Mouse (Mus musculus) ovary, postnatal 36 days (tissue): ENCODE data around the gene Mettl22.
A peak's percentile ranks its signal among the peaks of the same experiment; 100 is the strongest.

Experiments
- DNase-seq: peaks from one replicate; pipeline ENCODE4 v3.0.0; 2022; ENCODE audit warnings: low spot score, mixed read lengths

Mettl22 gene

DNA sequence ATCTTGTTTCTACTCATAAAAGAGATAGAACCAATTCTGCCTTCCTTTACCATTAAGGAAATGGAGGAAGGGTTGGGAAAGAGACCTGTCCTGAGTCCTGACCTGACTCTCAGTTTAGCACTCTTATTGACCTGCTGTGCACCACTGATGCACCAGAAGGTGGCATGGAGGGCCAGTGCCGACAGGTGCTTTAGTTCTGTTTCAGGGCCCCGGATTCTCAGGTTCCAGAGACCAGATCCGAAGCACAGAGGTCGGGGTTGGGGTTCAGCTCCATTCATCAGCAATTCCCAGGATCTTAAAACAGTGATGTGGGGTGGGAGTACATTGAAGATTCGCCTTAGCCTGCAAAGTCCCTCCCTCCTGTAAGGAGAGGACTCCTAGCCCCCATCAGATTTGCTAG is 42.2 kb downstream of the Mettl22 start:
- no peak for DNase-seq

DNA sequence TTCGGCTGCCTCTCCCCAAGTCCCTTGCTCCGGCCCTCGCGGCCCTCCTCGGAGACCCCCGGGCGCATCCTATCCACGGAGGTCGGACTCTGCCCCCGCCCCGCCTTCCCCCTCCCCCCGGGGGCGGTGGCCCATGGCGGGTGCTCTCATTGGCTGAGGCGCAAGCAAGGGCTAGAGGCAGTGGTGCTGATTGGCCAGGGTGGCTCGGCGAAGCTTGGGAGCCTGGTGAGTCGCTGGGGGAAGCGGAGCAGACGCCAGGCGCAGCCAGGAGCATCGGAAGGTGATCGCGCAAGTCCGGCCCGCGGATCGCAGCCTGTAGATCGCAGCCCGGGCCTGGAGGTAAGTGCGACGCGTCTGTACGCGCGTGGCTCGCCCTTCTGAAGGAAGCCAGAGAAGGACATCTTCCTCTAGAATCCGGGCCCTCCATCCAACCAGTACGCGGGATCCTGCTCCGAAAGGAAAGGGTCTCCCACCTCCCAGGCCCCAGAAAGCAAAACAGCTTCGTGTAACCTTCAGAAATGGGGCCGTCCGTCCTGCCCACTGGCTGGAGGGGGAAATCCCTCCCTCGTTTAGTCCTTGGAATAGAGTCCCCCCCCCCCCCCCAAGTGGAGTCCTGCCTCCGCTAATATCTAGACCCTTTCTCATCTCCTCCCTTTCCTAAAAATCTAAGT is 42.8 kb downstream of the Mettl22 start, which contains the start of gene Abat:
Abat (plus strand) TSS at position 194 of the 671 bp plus-strand sequence.
- peak; percentile 95 for DNase-seq

DNA sequence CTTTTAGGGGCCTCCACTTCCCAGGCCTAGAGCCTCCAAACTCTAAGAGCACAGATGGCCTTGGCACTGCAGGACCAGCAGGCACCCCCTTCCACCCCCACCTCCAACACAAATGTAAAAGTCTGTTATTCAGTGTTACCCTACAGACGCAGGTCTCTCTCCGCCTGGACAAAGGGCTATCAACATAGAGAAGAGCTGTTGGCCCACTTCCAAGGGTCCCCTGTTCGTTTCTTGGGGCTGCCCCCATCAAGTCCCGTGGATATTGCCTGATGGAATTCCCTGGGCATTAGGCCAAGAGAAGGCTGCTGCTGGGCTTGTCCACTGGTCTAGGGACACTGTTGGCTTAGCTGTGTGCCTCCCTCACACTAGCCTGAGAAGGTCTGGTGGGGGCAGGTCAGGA is 43.6 kb downstream of the Mettl22 start:
- peak; percentile 19 for DNase-seq

DNA sequence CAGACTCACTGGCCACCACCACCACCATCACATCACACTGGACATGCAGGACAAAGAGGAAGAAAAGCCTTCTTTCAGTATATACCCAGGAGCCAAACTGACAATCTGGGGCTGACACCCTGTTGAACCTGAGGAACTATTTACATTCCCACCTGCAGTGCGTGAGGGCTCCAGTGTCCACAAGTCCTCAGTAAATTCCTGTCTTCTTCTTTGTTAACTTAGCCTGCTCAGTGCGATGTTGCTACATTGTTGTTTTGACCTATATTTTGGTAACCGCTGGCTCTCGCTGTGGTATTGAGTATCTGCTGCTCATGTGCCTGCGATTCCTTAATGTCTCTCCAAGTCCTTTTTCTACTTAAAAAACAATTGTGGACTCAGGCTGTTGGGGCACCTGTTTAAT is 49.9 kb downstream of the Mettl22 start:
- no peak for DNase-seq

DNA sequence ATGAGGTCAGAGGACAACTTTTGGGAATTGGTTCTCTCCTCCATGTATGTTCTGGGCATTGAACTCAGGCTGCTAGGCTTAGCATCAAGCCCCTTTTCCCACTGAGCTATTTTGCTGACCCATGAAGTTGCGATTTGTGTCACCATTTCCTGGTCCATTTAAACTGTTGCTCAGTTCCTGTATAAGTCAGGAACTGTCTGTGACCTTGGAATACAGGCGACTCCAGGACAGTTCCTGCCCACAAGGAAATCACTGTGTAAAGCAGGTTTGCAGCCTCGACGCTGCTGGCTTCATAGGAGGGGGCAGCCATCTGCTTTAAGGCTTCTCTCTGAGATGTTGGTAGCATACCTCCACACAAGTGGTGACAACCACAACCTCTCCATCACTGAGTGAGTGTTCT is 50.7 kb downstream of the Mettl22 start:
- DNase-seq, result no peak

DNA sequence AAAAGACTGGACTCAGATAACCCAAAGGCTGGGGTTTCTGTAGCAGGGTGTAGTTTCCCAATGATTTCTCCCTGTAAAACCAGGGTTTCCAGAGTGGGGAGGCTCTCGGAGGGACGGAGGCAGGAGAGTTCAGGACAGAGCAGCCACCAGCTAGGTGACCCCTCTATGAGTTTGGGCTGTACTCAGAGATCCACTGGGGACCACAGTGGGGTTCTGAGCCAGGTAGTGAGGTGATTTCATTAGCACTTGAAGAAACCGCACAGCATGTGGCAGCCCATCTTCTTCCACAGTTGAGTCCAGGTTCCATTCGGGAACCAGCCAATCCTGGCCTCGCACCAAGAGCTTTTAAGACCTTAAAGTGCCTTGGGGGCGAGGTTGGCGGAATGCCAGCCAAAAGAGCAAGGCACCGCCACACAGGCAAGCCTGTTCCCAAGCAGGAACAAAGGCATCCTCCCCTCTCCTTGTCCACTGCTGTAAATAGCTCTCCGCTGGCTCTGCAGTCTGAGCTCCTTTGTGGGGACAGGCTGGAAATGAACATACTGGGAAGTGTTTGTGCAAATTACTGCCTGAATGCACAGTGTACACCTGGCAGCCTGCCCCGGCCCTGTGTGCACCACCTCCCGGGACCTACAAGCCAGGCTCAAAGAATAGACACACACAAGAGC is 53.0 kb downstream of the Mettl22 start:
- peak; percentile 47 for DNase-seq

DNA sequence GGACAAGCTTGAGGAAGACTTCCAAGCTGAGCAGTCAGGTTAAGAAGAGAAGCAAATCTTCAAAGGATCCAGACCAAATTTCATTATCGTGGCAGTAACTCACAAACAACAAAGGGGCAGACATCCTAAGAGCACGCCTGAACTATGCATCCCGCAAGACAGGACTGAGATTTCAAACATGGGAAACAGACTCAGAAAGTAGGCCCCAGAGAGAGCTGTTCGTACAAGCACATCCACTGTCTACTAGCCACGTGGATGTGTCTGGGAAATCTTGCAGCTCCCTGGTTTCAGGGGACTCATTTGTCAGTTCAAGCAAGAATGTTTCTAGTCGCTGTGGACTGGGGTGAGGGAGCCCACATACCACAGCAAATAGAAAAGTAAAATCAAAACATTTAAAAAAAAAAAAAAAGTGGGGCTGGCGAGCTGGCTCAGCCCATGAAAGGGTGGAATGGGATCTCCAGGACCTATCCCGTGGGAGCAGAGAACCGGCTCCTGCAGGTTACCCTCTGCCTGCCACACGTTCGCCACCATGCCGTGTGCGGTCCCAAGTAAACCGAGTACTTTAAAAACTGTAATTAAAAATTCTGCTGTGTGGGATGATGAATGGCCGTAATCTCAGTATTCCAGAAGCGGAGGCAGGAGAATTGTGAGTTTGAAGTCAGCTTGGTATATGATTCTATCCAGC is 53.7 kb downstream of the Mettl22 start:
- no peak for DNase-seq

DNA sequence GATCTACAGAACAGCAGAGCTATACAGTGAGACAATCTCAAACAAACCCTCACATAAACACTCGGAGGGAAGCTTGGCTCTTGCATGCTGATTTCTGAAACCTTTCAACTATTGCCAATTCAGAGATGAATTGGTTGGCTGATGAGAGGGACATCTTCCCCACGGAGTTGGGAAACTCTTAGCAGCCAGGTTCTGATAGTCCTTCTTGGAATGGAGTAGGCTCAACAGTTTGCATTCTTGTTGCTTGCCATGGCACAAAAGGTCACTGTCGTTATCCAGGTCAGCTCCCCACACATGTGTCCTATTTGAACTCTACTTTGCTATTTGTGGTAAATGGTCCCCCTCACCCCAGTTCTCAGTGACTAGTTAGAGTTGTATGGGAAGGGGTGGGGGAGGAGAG is 54.7 kb downstream of the Mettl22 start:
- DNase-seq, result no peak

DNA sequence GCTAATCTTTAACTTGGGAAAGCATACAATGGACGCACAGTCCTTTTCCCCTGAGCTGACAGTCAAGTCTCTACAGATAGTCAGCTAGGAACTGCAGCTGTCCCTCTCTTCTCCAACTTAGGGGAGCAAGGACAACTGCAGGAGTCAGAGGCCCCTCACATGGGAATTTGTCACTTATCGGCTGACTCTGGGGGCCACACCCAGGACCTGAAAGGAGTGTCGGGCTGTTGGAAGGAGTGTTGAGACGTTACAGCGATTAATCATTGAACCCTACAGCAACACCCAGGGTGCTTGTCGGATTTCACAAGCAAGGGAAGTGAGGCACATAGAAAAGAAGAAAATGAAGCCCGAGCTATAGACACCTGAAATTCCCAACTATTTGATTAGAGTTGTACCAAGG is 55.3 kb downstream of the Mettl22 start:
- no peak for DNase-seq

DNA sequence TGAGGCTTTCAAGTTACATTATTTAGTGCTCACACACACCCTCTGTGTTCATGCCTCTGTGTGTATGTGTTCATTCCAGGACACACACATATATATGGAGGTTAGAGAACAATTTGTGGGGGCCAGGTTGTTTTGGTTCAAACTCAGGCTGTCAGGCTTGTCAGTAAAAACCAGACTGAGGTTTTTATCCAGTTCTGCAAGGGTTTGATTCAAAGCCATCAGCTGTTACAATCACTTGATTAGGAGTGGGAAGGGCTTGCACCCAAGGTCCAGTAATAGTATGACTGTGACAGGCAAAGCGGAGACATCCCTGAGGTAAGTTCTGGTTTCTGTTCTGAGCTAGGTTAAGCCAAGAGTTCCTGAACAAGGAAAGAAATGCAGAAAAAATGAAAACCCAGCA is 58.8 kb downstream of the Mettl22 start:
- DNase-seq, result no peak

DNA sequence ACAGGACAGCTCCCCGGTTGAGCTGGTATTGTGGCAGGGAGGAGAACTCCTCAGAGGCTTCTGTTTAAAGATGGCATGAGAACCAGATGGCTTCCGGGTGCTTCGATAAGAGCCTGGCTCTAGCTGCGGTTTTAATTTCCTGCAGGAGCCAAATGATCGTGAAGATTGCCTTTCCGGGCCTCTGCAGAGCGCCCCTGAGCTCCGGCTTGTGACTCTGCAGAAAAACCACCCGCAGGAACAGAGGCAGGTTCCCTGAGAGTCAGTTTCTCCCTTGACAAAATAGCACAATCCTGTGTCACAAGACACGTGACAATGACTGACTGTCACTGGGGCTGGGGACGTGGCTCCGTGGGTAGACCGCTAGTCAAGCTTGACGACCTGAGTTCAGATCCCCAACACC is 59.4 kb downstream of the Mettl22 start:
- no peak for DNase-seq

DNA sequence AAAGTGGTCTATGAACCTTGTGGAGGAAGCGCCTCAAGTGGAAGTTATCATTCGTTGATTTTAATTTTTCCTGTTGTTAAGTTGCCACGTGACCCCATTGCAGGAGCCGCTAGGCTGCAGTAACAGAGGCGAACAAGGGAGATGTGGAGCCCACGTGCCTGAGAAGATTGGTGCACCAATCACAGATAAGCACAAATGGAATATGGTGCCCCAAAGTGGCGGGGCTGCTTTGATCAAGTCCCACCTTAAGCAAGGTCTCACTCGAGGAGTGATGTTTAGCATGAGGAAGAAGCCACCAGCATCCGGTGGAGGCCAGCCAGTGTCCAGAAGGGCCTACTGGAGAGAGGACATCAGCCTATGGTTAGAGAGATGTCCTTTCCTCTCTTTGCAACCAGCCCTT is 61.9 kb downstream of the Mettl22 start:
- DNase-seq, result no peak

DNA sequence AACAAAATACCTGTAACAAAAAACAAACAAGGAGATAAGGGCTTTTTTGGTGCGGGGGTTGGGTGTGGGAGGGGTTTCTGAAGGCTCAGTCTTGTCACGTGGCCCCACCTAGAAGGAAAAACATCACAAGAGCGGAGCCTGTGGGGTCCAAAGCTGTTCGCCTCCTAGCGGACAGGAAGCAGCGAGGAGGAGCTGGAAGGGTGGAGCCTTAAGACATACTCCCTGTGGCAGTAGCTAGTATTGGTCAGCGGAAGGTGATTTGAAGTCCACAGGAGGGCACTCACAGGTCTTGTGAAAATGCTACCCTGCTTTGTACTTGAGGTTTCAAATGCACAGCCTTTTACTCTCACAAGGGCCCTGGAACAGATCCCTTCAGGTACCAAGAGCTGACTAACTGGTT is 62.3 kb downstream of the Mettl22 start:
- DNase-seq, result no peak

DNA sequence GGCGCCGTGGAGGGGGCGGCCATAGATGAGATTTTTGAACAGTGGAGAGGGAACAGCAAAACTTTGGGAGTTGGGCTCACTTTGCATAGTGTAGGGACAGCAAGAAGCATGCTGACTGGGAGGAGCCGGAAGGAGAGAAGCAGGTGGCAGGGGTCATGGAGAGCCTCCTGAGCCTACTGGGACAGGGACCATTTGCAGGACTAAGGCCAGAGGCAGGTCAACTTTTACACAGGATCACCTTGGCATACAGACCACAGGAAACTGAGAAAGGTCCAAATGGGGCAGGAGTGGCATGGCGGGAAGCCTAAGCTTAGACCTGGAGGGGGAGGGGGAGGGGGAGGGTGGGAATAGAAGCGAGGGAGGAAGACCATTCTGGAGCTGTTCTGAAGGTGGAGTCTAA is 62.9 kb downstream of the Mettl22 start:
- DNase-seq, result no peak

DNA sequence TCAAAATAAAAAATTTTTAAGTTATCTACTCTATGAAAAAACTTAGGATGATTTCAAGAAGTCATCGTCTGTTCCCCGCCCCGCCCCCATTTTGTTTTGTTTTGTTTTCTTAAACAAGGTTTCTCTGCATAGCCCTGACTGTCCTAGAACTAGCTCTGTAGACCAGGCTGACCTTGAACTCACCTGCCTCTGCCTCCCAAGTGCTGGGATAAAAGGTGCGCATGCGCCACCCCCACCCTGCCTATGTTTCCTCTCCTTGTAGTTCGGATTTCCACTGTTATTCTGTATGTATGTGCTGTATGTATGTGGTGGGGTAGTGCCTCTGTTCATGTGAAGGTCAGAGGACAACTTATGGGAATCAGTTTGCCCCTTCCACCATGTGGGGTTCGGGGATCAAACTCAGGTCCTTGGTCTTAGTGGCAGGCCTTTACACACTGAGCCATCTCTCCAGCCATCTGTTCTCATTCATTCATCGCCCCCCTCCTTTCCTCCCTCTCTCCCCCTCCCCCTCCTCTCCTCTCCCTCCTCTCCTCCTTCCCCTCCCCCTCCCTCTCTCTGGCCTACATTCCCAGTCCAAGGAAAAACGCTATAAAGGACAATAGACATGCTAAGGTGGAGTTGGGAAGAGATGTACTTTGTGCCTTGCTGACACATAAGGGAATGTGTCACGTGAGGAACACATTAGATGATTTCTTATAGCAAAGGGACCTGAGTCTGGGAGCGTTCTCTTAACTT is 64.0 kb downstream of the Mettl22 start:
- DNase-seq, result no peak

DNA sequence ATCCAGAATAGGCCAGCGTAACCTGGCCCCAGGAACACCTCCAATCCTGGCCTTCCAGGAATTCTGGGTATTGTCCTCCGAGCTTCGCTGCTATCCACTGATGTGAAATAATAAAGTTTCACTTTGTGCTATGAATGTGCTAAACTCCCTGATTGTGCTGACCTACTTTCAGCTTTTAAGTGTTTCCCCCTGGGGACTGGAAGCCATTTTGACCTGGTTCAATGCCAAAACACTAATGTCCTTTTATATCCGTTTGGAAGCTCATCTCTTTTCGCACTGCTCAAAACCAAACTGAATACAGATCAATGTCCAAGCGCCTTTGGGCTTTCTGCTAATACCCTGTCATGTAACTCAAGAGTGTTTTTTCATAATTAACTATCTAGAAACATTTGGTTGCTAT is 64.8 kb downstream of the Mettl22 start:
- no peak for DNase-seq

DNA sequence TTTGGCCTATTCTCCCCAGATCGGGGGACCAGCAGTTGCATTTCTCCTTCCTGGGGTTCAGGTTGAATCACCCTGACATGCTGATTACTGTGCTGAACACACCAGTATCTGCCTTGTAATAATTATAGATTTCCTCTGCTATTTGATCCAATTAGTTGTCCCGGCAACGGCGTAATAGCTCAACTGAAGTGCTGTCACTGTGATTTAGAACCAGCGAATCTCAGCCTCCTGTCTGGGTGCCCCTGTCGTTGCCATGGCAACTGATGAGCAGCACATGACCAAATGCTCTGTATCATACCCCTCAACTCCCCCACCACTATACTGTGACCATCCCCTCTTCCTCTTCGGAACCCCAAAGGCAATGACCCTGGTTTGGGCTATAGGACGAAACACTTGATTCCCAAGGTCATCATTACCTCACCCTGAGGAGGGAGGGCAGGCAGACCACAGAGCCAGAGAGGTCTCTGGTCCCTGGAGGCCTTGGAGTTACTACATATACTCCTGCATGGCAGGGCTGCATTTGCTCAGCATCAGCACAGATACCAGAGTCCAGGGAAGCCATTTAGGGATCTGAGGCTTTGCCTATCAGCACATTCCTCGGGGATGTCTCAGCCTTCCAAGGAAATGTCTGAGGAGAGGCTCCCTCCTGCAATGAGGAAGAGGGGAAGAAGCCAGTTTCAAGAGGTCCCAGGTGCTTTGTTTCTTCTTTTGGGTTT is 68.7 kb downstream of the Mettl22 start:
- no peak for DNase-seq
